Mouse (Mus musculus) cortical plate, adult 2 months (tissue): ENCODE measurements at regions not wholly inside any gene's neighbourhood (a gene's known extent, or its start where the extent isn't known, plus 50 kb on each side); places are given as distances from the start of the nearest gene placed in this dataset.

Experiments
- CTCF ChIP-seq: fragments of 200-500 bp; IDR thresholded peaks from 2 replicates; pipeline ENCODE4 v1.5.1; 2011; ENCODE audit warnings: mild to moderate bottlenecking, control low read depth, low read length; ENCODE audit not compliant: insufficient read depth; ENCODE audit errors: extremely low read depth
- POLR2A ChIP-seq: fragments of 200-500 bp; IDR thresholded peaks from 2 replicates; pipeline ENCODE4 v1.6.1; 2011; ENCODE audit warnings: mild to moderate bottlenecking, low read length, control low read depth; ENCODE audit not compliant: insufficient read depth; ENCODE audit errors: extremely low read depth

DNA sequence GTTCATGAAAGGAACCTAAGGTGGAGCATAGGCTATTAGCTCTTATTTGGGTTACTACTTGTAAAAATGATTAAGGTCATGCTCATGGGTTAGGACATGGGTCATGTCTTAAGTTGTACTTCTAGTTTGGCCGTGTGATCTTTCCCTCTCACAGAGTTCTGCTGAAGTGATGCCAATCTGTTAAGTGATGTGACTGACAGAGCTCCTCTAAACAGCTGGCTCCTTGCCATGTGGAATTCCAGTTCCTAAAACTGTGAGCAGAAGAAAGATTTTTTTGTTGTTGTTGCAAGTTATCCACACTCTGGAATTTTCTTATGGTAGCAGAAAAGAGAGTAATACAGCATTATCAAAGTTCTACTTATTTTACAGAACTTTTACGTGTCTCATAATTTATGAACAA lies 680.4 kb upstream of the Apob start:
- no peak for TF ChIP-seq CTCF
- TF ChIP-seq POLR2A = no peak
